Mouse (Mus musculus) CH12.LX (cell line): ENCODE results near the gene Dcaf8. TPM values are rescaled to one million over a fixed set of nuclear protein-coding genes. Genes with fewer than 3 reads are reported as not detected.

Experiments
- DNase-seq: peaks from one replicate; pipeline ENCODE4 v3.0.0-alpha.2; 2013; ENCODE audit errors: extremely low read depth
- H3K27ac ChIP-seq: 2 replicates; pipeline ENCODE4 v1.5.1; 2012; ENCODE audit warnings: low read depth, mild to moderate bottlenecking, control low read depth, moderate library complexity; ENCODE audit not compliant: insufficient read depth
- H3K27me3 ChIP-seq: replicated peaks from 2 replicates; pipeline ENCODE3; 2012; ENCODE audit warnings: inconsistent platforms
- H3K36me3 ChIP-seq, 2 experiments: replicated peaks in 1 of 2; 2 replicates each; pipeline versions ENCODE3 to v1.6.1; 2012; ENCODE audit warnings: inconsistent platforms in 1 of 2, low read length in 1 of 2, mild to moderate bottlenecking in 1 of 2, mixed read lengths in 1 of 2, moderate library complexity in 1 of 2; ENCODE audit not compliant: control insufficient read depth in 1 of 2, insufficient read depth in 1 of 2
- H3K4me1 ChIP-seq, 2 experiments: 2 replicates each; pipeline ENCODE4 v1.6.1; 2012; ENCODE audit warnings: inconsistent platforms in 1 of 2, moderate library complexity in 1 of 2; ENCODE audit not compliant: insufficient read depth in 2 of 2, control insufficient read depth in 1 of 2
- H3K4me2 ChIP-seq: 2 replicates; pipeline ENCODE4 v1.6.1; 2012; ENCODE audit warnings: low read depth, mild to moderate bottlenecking, control low read depth; ENCODE audit not compliant: poor library complexity, insufficient read depth, severe bottlenecking
- H3K4me3 ChIP-seq, 3 experiments: fragments of 150-350 bp in 1 of 3; sonication (generic) in 1 of 3; replicated peaks in 1 of 3; 2 replicates each; pipeline versions ENCODE3 to v1.5.1; 2011 to 2012; ENCODE audit warnings: low read depth in 2 of 3, low read length in 2 of 3, mild to moderate bottlenecking in 2 of 3, moderate library complexity in 2 of 3, control low read depth in 1 of 3, improper control_type of control experiment in 1 of 3, inconsistent platforms in 1 of 3, mixed read lengths in 1 of 3; ENCODE audit not compliant: poor library complexity in 1 of 3
- H3K79me2 ChIP-seq: replicated peaks from 2 replicates; pipeline ENCODE4 v1.6.1; 2012; ENCODE audit warnings: mild to moderate bottlenecking, moderate library complexity; ENCODE audit not compliant: control insufficient read depth, poor library complexity, insufficient read depth, severe bottlenecking; ENCODE audit errors: extremely low read depth
- H3K9ac ChIP-seq: 2 replicates; pipeline ENCODE4 v1.6.1; 2012; ENCODE audit warnings: low read depth, mild to moderate bottlenecking, control low read depth, moderate library complexity; ENCODE audit not compliant: insufficient read depth
- H3K9me3 ChIP-seq: replicated peaks from 2 replicates; pipeline ENCODE3; 2012; ENCODE audit warnings: low read length, inconsistent platforms, mixed read lengths
- CHD1 ChIP-seq: IDR thresholded peaks from 2 replicates; pipeline ENCODE4 v1.6.1; 2012; ENCODE audit warnings: low read depth, low read length, improper control_type of control experiment, inconsistent platforms
- CHD2 ChIP-seq: IDR thresholded peaks from 2 replicates; pipeline ENCODE4 v1.6.1; 2011; ENCODE audit warnings: low read length, improper control_type of control experiment
- E2F4 ChIP-seq: IDR thresholded peaks from 2 replicates; pipeline ENCODE4 v1.6.1; 2011; ENCODE audit warnings: low read depth, low read length, improper control_type of control experiment; ENCODE audit not compliant: insufficient replicate concordance
- ELF1 ChIP-seq: IDR thresholded peaks from 2 replicates; pipeline ENCODE4 v1.6.1; 2014; ENCODE audit warnings: low read depth, mild to moderate bottlenecking, inconsistent platforms, low read length, improper control_type of control experiment
- EP300 ChIP-seq: IDR thresholded peaks from 2 replicates; pipeline ENCODE4 v1.6.1; 2011; ENCODE audit warnings: low read length, improper control_type of control experiment
- GABPA ChIP-seq: IDR thresholded peaks from 2 replicates; pipeline ENCODE4 v1.6.1; 2012; ENCODE audit warnings: low read depth, low read length, improper control_type of control experiment, inconsistent platforms; ENCODE audit not compliant: insufficient replicate concordance
- JUN ChIP-seq: IDR thresholded peaks from 2 replicates; pipeline ENCODE4 v1.6.1; 2011; ENCODE audit warnings: low read depth, mild to moderate bottlenecking, low read length, improper control_type of control experiment, moderate library complexity; ENCODE audit not compliant: insufficient read depth
- MAFK ChIP-seq: IDR thresholded peaks from 2 replicates; pipeline ENCODE4 v1.6.1; 2011; ENCODE audit warnings: low read length, improper control_type of control experiment; ENCODE audit not compliant: insufficient replicate concordance
- MAZ ChIP-seq: IDR thresholded peaks from 2 replicates; pipeline ENCODE4 v1.6.1; 2012; ENCODE audit warnings: low read depth, mild to moderate bottlenecking, inconsistent platforms, low read length, improper control_type of control experiment, moderate library complexity
- MEF2A ChIP-seq: IDR thresholded peaks from 2 replicates; pipeline ENCODE4 v1.6.1; 2014; ENCODE audit warnings: low read depth, mild to moderate bottlenecking, inconsistent platforms, low read length, improper control_type of control experiment, borderline replicate concordance
- NELFE ChIP-seq: IDR thresholded peaks from 2 replicates; pipeline ENCODE4 v1.6.1; 2011; ENCODE audit warnings: low read depth, low read length, improper control_type of control experiment
- PAX5 ChIP-seq: IDR thresholded peaks from 2 replicates; pipeline ENCODE4 v1.6.1; 2012; ENCODE audit warnings: low read length, inconsistent platforms, mixed read lengths
- POLR2AphosphoS2 ChIP-seq: IDR thresholded peaks from 2 replicates; pipeline ENCODE4 v1.6.1; 2011; ENCODE audit warnings: low read depth, low read length, improper control_type of control experiment
- RAD21 ChIP-seq: IDR thresholded peaks from 2 replicates; pipeline ENCODE4 v1.6.1; 2011; ENCODE audit warnings: low read depth, mild to moderate bottlenecking, low read length, improper control_type of control experiment, moderate library complexity
- RCOR1 ChIP-seq: conservative IDR thresholded peaks from 2 replicates; pipeline ENCODE4 v1.6.1; 2012; ENCODE audit warnings: low read depth, mild to moderate bottlenecking, inconsistent platforms, low read length, improper control_type of control experiment
- SIN3A ChIP-seq: IDR thresholded peaks from 2 replicates; pipeline ENCODE4 v1.6.1; 2012; ENCODE audit warnings: low read length, improper control_type of control experiment, inconsistent platforms
- SMC3 ChIP-seq: IDR thresholded peaks from 2 replicates; pipeline ENCODE4 v1.6.1; 2011; ENCODE audit warnings: low read depth, low read length, improper control_type of control experiment
- TBP ChIP-seq: conservative IDR thresholded peaks from 2 replicates; pipeline ENCODE4 v1.6.1; 2011; ENCODE audit warnings: low read depth, low read length, improper control_type of control experiment
- UBTF ChIP-seq: IDR thresholded peaks from 2 replicates; pipeline ENCODE4 v1.6.1; 2012; ENCODE audit warnings: low read depth, mild to moderate bottlenecking, inconsistent platforms, low read length, improper control_type of control experiment, moderate library complexity
- USF2 ChIP-seq: conservative IDR thresholded peaks from 2 replicates; pipeline ENCODE4 v1.6.1; 2011; ENCODE audit warnings: low read depth, low read length, improper control_type of control experiment
- ZKSCAN1 ChIP-seq: IDR thresholded peaks from 2 replicates; pipeline ENCODE4 v1.6.1; 2012; ENCODE audit warnings: low read depth, inconsistent platforms, low read length, improper control_type of control experiment, borderline replicate concordance
- dilution Hi-C: fragments of 300-500 bp; cut with MboI; formaldehyde crosslinking; loops from 2 replicates; pipeline ENCODE4 v1.14.3; 2020; ENCODE audit warnings: low sequenced_read_pairs; ENCODE audit not compliant: extremely low pct_unique_long_range_greater_than_20kb, extremely low pct_ligation_motif_present
- in situ Hi-C: fragments of 300-500 bp; cut with MboI; formaldehyde crosslinking; loops from 3 replicates; pipeline ENCODE4 v1.14.3; 2019; ENCODE audit warnings: low sequenced_read_pairs, low pct_ligation_motif_present, low pct_unique_long_range_greater_than_20kb, mixed read lengths
- polyA plus RNA-seq: library from polyadenylated mRNA; unstranded; fragments of >175 nt; gene quantifications from 2 replicates; pipeline ENCODE4 v1.2.1, GENCODE M21; 2012; ENCODE audit warnings: low read depth; ENCODE audit not compliant: insufficient read length
- total RNA-seq, 2 experiments: library from RNA; depleted of rRNA; stranded (reverse); fragments of 300-350 nt in 1 of 2; fragments of >200 nt in 1 of 2; gene quantifications; 2 replicates each; pipeline ENCODE4 v1.2.3; 2012 to 2014

Dcaf8 gene
- total and polyA plus RNA-seq, 3 experiments = 46.2 to 77.2 (median 58.5) TPM

- H3K4me3 ChIP-seq = no peak overlapping the region
- in situ Hi-C loops (no loop called here), dilution Hi-C loops (no loop called here)
- H3K36me3 ChIP-seq = peaks cover 49 to 87% of the 10 kb centered on the region in 2 experiments
- no peaks in the 10 kb centered on the region for H3K79me2 ChIP-seq
- no peak for DNase-seq
- no peak overlapping the region for H3K27ac ChIP-seq
- no peak overlapping the region for H3K4me2 ChIP-seq
- no peak overlapping the region for H3K9ac ChIP-seq
- H3K27me3 ChIP-seq = no peaks in the 10 kb centered on the region
- no peaks in the 10 kb centered on the region for H3K9me3 ChIP-seq
- H3K4me1 ChIP-seq = no peaks in the 10 kb centered on the region
- TF ChIP-seq MEF2A = no peak
- no peak for TF ChIP-seq JUN
- TF ChIP-seq CHD2 = no peak
- TF ChIP-seq CHD1 = no peak
- TF ChIP-seq E2F4 = no peak
- no peak for TF ChIP-seq GABPA
- no peak for TF ChIP-seq ZKSCAN1
- TF ChIP-seq TBP = no peak
- no peak for TF ChIP-seq SMC3
- TF ChIP-seq RCOR1 = no peak
- TF ChIP-seq MAFK = no peak
- TF ChIP-seq USF2 = no peak
- TF ChIP-seq SIN3A = no peak
- TF ChIP-seq ELF1 = no peak
- no peak for TF ChIP-seq EP300
- TF ChIP-seq NELFE = no peak
- TF ChIP-seq PAX5 = no peak
- TF ChIP-seq POLR2AphosphoS2 = no peak
- TF ChIP-seq UBTF = no peak
Observed at GRCm38 (mm10) chr1:172183056-172183455, 35.2 kb downstream of the Dcaf8 start.

DNA sequence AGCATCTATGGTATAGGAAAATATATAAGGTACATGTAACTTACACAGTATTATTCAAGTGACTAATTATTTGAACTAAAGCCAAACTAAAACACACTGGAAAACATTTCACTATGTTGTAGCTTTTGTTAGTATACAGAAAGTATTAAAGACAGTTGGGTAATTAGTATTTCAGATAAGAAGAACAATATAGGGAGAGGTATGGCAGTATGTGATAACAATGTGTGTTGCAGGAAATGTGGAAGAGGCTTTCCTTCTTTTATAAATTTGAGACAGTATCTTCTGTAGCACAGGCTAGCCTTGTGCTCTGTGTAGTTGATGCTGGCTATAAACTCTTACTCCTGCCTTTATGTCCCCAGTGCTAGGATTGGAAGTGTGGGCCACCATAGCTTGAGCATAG, 36.0 kb downstream of the Dcaf8 start:
- Histone ChIP-seq H3K4me2 (no peak overlapping the region), H3K36me3 (peaks cover 50 to 89% of the 10 kb centered on the region in 2 experiments), H3K27me3 (no peaks in the 10 kb centered on the region), H3K9ac (no peak overlapping the region), H3K4me1 (no peaks in the 10 kb centered on the region), H3K9me3 (no peaks in the 10 kb centered on the region)
- in situ Hi-C loops (no loop called here), dilution Hi-C loops (no loop called here)
- DNase-seq = no peak
- TF ChIP-seq ELF1 (no peak), E2F4 (no peak), TBP (no peak), MAZ (no peak), RAD21 (no peak), USF2 (no peak)
- TF ChIP-seq, all 38 proteins: peak for 0
- Histone ChIP-seq H3K27ac (no peak overlapping the region), H3K4me3 (no peak overlapping the region), H3K79me2 (no peaks in the 10 kb centered on the region)
